Mouse (Mus musculus) CH12.LX (cell line): ENCODE measurements around the gene Ppp1r13l. TPM values are rescaled to one million over a fixed set of nuclear protein-coding genes. Genes with fewer than 3 reads are reported as not detected.

Experiments used
- DNase-seq: peaks from one replicate; pipeline ENCODE4 v3.0.0-alpha.2; 2013; ENCODE audit errors: extremely low read depth
- H3K27ac ChIP-seq: 2 replicates; pipeline ENCODE4 v1.5.1; 2012; ENCODE audit warnings: low read depth, mild to moderate bottlenecking, control low read depth, moderate library complexity; ENCODE audit not compliant: insufficient read depth
- H3K27me3 ChIP-seq: replicated peaks from 2 replicates; pipeline ENCODE3; 2012; ENCODE audit warnings: inconsistent platforms
- H3K36me3 ChIP-seq, 2 experiments: replicated peaks in 1 of 2; 2 replicates each; pipeline versions ENCODE3 to v1.6.1; 2012; ENCODE audit warnings: inconsistent platforms in 1 of 2, low read length in 1 of 2, mild to moderate bottlenecking in 1 of 2, mixed read lengths in 1 of 2, moderate library complexity in 1 of 2; ENCODE audit not compliant: control insufficient read depth in 1 of 2, insufficient read depth in 1 of 2
- H3K4me1 ChIP-seq, 2 experiments: 2 replicates each; pipeline ENCODE4 v1.6.1; 2012; ENCODE audit warnings: inconsistent platforms in 1 of 2, moderate library complexity in 1 of 2; ENCODE audit not compliant: insufficient read depth in 2 of 2, control insufficient read depth in 1 of 2
- H3K4me2 ChIP-seq: 2 replicates; pipeline ENCODE4 v1.6.1; 2012; ENCODE audit warnings: low read depth, mild to moderate bottlenecking, control low read depth; ENCODE audit not compliant: poor library complexity, insufficient read depth, severe bottlenecking
- H3K4me3 ChIP-seq, 3 experiments: fragments of 150-350 bp in 1 of 3; sonication (generic) in 1 of 3; replicated peaks in 1 of 3; 2 replicates each; pipeline versions ENCODE3 to v1.5.1; 2011 to 2012; ENCODE audit warnings: low read depth in 2 of 3, low read length in 2 of 3, mild to moderate bottlenecking in 2 of 3, moderate library complexity in 2 of 3, control low read depth in 1 of 3, improper control_type of control experiment in 1 of 3, inconsistent platforms in 1 of 3, mixed read lengths in 1 of 3; ENCODE audit not compliant: poor library complexity in 1 of 3
- H3K79me2 ChIP-seq: replicated peaks from 2 replicates; pipeline ENCODE4 v1.6.1; 2012; ENCODE audit warnings: mild to moderate bottlenecking, moderate library complexity; ENCODE audit not compliant: control insufficient read depth, poor library complexity, insufficient read depth, severe bottlenecking; ENCODE audit errors: extremely low read depth
- H3K9ac ChIP-seq: 2 replicates; pipeline ENCODE4 v1.6.1; 2012; ENCODE audit warnings: low read depth, mild to moderate bottlenecking, control low read depth, moderate library complexity; ENCODE audit not compliant: insufficient read depth
- H3K9me3 ChIP-seq: replicated peaks from 2 replicates; pipeline ENCODE3; 2012; ENCODE audit warnings: low read length, inconsistent platforms, mixed read lengths
- BHLHE40 ChIP-seq: IDR thresholded peaks from 2 replicates; pipeline ENCODE4 v1.6.1; 2011; ENCODE audit warnings: mild to moderate bottlenecking, low read depth, low read length, improper control_type of control experiment
- CHD1 ChIP-seq: IDR thresholded peaks from 2 replicates; pipeline ENCODE4 v1.6.1; 2012; ENCODE audit warnings: low read depth, low read length, improper control_type of control experiment, inconsistent platforms
- CHD2 ChIP-seq: IDR thresholded peaks from 2 replicates; pipeline ENCODE4 v1.6.1; 2011; ENCODE audit warnings: low read length, improper control_type of control experiment
- CTCF ChIP-seq, 2 experiments: IDR thresholded peaks in 1 of 2; conservative IDR thresholded peaks in 1 of 2; 2 replicates each; pipeline ENCODE4 v1.5.1; 2011 to 2012; ENCODE audit warnings: low read depth in 2 of 2, low read length in 2 of 2, improper control_type of control experiment in 1 of 2, inconsistent platforms in 1 of 2, mild to moderate bottlenecking in 1 of 2, moderate library complexity in 1 of 2
- E2F4 ChIP-seq: IDR thresholded peaks from 2 replicates; pipeline ENCODE4 v1.6.1; 2011; ENCODE audit warnings: low read depth, low read length, improper control_type of control experiment; ENCODE audit not compliant: insufficient replicate concordance
- EP300 ChIP-seq: IDR thresholded peaks from 2 replicates; pipeline ENCODE4 v1.6.1; 2011; ENCODE audit warnings: low read length, improper control_type of control experiment
- ETS1 ChIP-seq: conservative IDR thresholded peaks from 2 replicates; pipeline ENCODE4 v1.6.1; 2012; ENCODE audit warnings: low read depth, mild to moderate bottlenecking, inconsistent platforms, low read length, improper control_type of control experiment, moderate library complexity
- GABPA ChIP-seq: IDR thresholded peaks from 2 replicates; pipeline ENCODE4 v1.6.1; 2012; ENCODE audit warnings: low read depth, low read length, improper control_type of control experiment, inconsistent platforms; ENCODE audit not compliant: insufficient replicate concordance
- HCFC1 ChIP-seq: IDR thresholded peaks from 2 replicates; pipeline ENCODE4 v1.6.1; 2012; ENCODE audit warnings: low read depth, mild to moderate bottlenecking, inconsistent platforms, low read length, improper control_type of control experiment
- IRF4 ChIP-seq: IDR thresholded peaks from 2 replicates; pipeline ENCODE4 v1.6.1; 2014; ENCODE audit warnings: low read depth, mild to moderate bottlenecking, inconsistent platforms, low read length, improper control_type of control experiment
- JUN ChIP-seq: IDR thresholded peaks from 2 replicates; pipeline ENCODE4 v1.6.1; 2011; ENCODE audit warnings: low read depth, mild to moderate bottlenecking, low read length, improper control_type of control experiment, moderate library complexity; ENCODE audit not compliant: insufficient read depth
- JUND ChIP-seq: conservative IDR thresholded peaks from 2 replicates; pipeline ENCODE4 v1.6.1; 2011; ENCODE audit warnings: low read depth, low read length, improper control_type of control experiment
- MAFK ChIP-seq: IDR thresholded peaks from 2 replicates; pipeline ENCODE4 v1.6.1; 2011; ENCODE audit warnings: low read length, improper control_type of control experiment; ENCODE audit not compliant: insufficient replicate concordance
- MAX ChIP-seq: IDR thresholded peaks from 2 replicates; pipeline ENCODE4 v1.6.1; 2011; ENCODE audit warnings: low read length, improper control_type of control experiment
- MAZ ChIP-seq: IDR thresholded peaks from 2 replicates; pipeline ENCODE4 v1.6.1; 2012; ENCODE audit warnings: low read depth, mild to moderate bottlenecking, inconsistent platforms, low read length, improper control_type of control experiment, moderate library complexity
- MXI1 ChIP-seq: IDR thresholded peaks from 2 replicates; pipeline ENCODE4 v1.6.1; 2011; ENCODE audit warnings: mild to moderate bottlenecking, low read depth, low read length, improper control_type of control experiment
- MYC ChIP-seq: IDR thresholded peaks from 2 replicates; pipeline ENCODE4 v1.6.1; 2011; ENCODE audit warnings: low read depth, mild to moderate bottlenecking, improper control_type of control experiment, low read length
- NELFE ChIP-seq: IDR thresholded peaks from 2 replicates; pipeline ENCODE4 v1.6.1; 2011; ENCODE audit warnings: low read depth, low read length, improper control_type of control experiment
- PAX5 ChIP-seq: IDR thresholded peaks from 2 replicates; pipeline ENCODE4 v1.6.1; 2012; ENCODE audit warnings: low read length, inconsistent platforms, mixed read lengths
- POLR2A ChIP-seq: IDR thresholded peaks from 2 replicates; pipeline ENCODE4 v1.6.1; 2011; ENCODE audit warnings: low read depth, mild to moderate bottlenecking, improper control_type of control experiment, low read length
- POLR2AphosphoS2 ChIP-seq: IDR thresholded peaks from 2 replicates; pipeline ENCODE4 v1.6.1; 2011; ENCODE audit warnings: low read depth, low read length, improper control_type of control experiment
- RAD21 ChIP-seq: IDR thresholded peaks from 2 replicates; pipeline ENCODE4 v1.6.1; 2011; ENCODE audit warnings: low read depth, mild to moderate bottlenecking, low read length, improper control_type of control experiment, moderate library complexity
- RCOR1 ChIP-seq: conservative IDR thresholded peaks from 2 replicates; pipeline ENCODE4 v1.6.1; 2012; ENCODE audit warnings: low read depth, mild to moderate bottlenecking, inconsistent platforms, low read length, improper control_type of control experiment
- SMC3 ChIP-seq: IDR thresholded peaks from 2 replicates; pipeline ENCODE4 v1.6.1; 2011; ENCODE audit warnings: low read depth, low read length, improper control_type of control experiment
- TBP ChIP-seq: conservative IDR thresholded peaks from 2 replicates; pipeline ENCODE4 v1.6.1; 2011; ENCODE audit warnings: low read depth, low read length, improper control_type of control experiment
- TCF12 ChIP-seq: IDR thresholded peaks from 2 replicates; pipeline ENCODE4 v1.6.1; 2014; ENCODE audit warnings: low read depth, mild to moderate bottlenecking, inconsistent platforms, low read length, improper control_type of control experiment
- UBTF ChIP-seq: IDR thresholded peaks from 2 replicates; pipeline ENCODE4 v1.6.1; 2012; ENCODE audit warnings: low read depth, mild to moderate bottlenecking, inconsistent platforms, low read length, improper control_type of control experiment, moderate library complexity
- USF1 ChIP-seq: IDR thresholded peaks from 2 replicates; pipeline ENCODE4 v1.6.1; 2014; ENCODE audit warnings: low read depth, mild to moderate bottlenecking, inconsistent platforms, low read length, improper control_type of control experiment
- USF2 ChIP-seq: conservative IDR thresholded peaks from 2 replicates; pipeline ENCODE4 v1.6.1; 2011; ENCODE audit warnings: low read depth, low read length, improper control_type of control experiment
- ZC3H11A ChIP-seq: IDR thresholded peaks from 2 replicates; pipeline ENCODE4 v1.6.1; 2012; ENCODE audit warnings: low read depth, mild to moderate bottlenecking, inconsistent platforms, low read length, improper control_type of control experiment
- ZKSCAN1 ChIP-seq: IDR thresholded peaks from 2 replicates; pipeline ENCODE4 v1.6.1; 2012; ENCODE audit warnings: low read depth, inconsistent platforms, low read length, improper control_type of control experiment, borderline replicate concordance
- ZMIZ1 ChIP-seq: IDR thresholded peaks from 2 replicates; pipeline ENCODE4 v1.6.1; 2012; ENCODE audit warnings: low read depth, mild to moderate bottlenecking, inconsistent platforms, low read length, improper control_type of control experiment
- ZNF384 ChIP-seq: IDR thresholded peaks from 2 replicates; pipeline ENCODE4 v1.6.1; 2012; ENCODE audit warnings: low read depth, low read length, improper control_type of control experiment, inconsistent platforms
- dilution Hi-C: fragments of 300-500 bp; cut with MboI; formaldehyde crosslinking; loops from 2 replicates; pipeline ENCODE4 v1.14.3; 2020; ENCODE audit warnings: low sequenced_read_pairs; ENCODE audit not compliant: extremely low pct_unique_long_range_greater_than_20kb, extremely low pct_ligation_motif_present
- in situ Hi-C: fragments of 300-500 bp; cut with MboI; formaldehyde crosslinking; loops from 3 replicates; pipeline ENCODE4 v1.14.3; 2019; ENCODE audit warnings: low sequenced_read_pairs, low pct_ligation_motif_present, low pct_unique_long_range_greater_than_20kb, mixed read lengths
- polyA plus RNA-seq: library from polyadenylated mRNA; unstranded; fragments of >175 nt; gene quantifications from 2 replicates; pipeline ENCODE4 v1.2.1, GENCODE M21; 2012; ENCODE audit warnings: low read depth; ENCODE audit not compliant: insufficient read length
- total RNA-seq, 2 experiments: library from RNA; depleted of rRNA; stranded (reverse); fragments of 300-350 nt in 1 of 2; fragments of >200 nt in 1 of 2; gene quantifications; 2 replicates each; pipeline ENCODE4 v1.2.3; 2012 to 2014

The Ppp1r13l gene
- total and polyA plus RNA-seq, 3 experiments: 0.11 to 1.3 (median 0.68) TPM

GRCm38 (mm10) chr7:19362276-19362675, 2.7 kb downstream of the Ppp1r13l start:
- H3K4me2 ChIP-seq: no peak overlapping the region
- peaks cover 44% of the 10 kb centered on the region for H3K27me3 ChIP-seq
- H3K27ac ChIP-seq: no peak overlapping the region
- peaks cover 8% of the 10 kb centered on the region for H3K79me2 ChIP-seq
- peaks cover 4% of the 10 kb centered on the region for H3K9me3 ChIP-seq
- in situ Hi-C loops (no loop called here), dilution Hi-C loops (no loop called here)
- H3K9ac ChIP-seq: no peak overlapping the region
- peaks cover 11 to 27% of the 10 kb centered on the region in 2 experiments; a peak in 3 of 4 replicates for H3K4me1 ChIP-seq
- DNase-seq: no peak
- no peak overlapping the region for H3K4me3 ChIP-seq
- H3K36me3 ChIP-seq: peaks cover 3 to 10% of the 10 kb centered on the region in 2 experiments
- TF ChIP-seq ZC3H11A (no peak), NELFE (no peak), MYC (no peak), MAZ (0 out of 2 replicates have a peak, but pooled peaks have one; percentile 1), TBP (no peak), ETS1 (no peak)

GRCm38 (mm10) chr7:19363881-19364280, 4.3 kb downstream of the Ppp1r13l start:
- Histone ChIP-seq H3K27me3 (peaks cover 47% of the 10 kb centered on the region), H3K79me2 (peaks cover 2% of the 10 kb centered on the region; the same call in 1 of the 2 replicates), H3K27ac (no peak overlapping the region), H3K4me3 (no peak overlapping the region), H3K9ac (no peak overlapping the region), H3K4me1 (peaks cover 7 to 14% of the 10 kb centered on the region in 2 experiments; a peak in 3 of 4 replicates), H3K9me3 (peaks cover 4% of the 10 kb centered on the region), H3K4me2 (0 out of 2 replicates have a peak overlapping the region, but pooled peaks have one; percentile 19), H3K36me3 (no peaks in the 10 kb centered on the region)
- dilution Hi-C loops: no loop called here
- in situ Hi-C loops: no loop called here
- peak; percentile 49 for DNase-seq
- TF ChIP-seq POLR2AphosphoS2 (no peak), CTCF (conservative IDR thresholded peaks at IDR 0.05 in 1 of 2, IDR thresholded peaks at IDR 0.05 in 1 of 2; ENCODE audit: low read depth in 2 of 2, low read length in 2 of 2) (peak; percentile 45 to 90), UBTF (no peak), MYC (no peak), ZNF384 (no peak), PAX5 (no peak), EP300 (no peak), JUND (no peak), MAX (no peak), USF2 (no peak; the same call in 1 of the 2 replicates), JUN (no peak), RAD21 (peak; percentile 77), ZMIZ1 (no peak), HCFC1 (no peak), TCF12 (peak; percentile 51; the same call in 1 of the 2 replicates), USF1 (no peak), SMC3 (peak; percentile 73), IRF4 (peak; percentile 58; the same call in 1 of the 2 replicates), GABPA (no peak), ETS1 (no peak), RCOR1 (no peak), MAFK (no peak), ZKSCAN1 (no peak), BHLHE40 (peak; percentile 20; the same call in 1 of the 2 replicates), CHD1 (no peak), ZC3H11A (no peak), TBP (no peak), CHD2 (no peak), POLR2A (no peak), MXI1 (no peak), E2F4 (no peak), NELFE (no peak)
